Mouse (Mus musculus): ENCODE data around the gene Dot1l. TPM values are rescaled to one million over a fixed set of nuclear protein-coding genes. Genes with fewer than 3 reads are reported as not detected.

Dot1l gene
- total RNA-seq, 2 experiments from 2014 or later = 39.9 to 60.6 TPM

DNA sequence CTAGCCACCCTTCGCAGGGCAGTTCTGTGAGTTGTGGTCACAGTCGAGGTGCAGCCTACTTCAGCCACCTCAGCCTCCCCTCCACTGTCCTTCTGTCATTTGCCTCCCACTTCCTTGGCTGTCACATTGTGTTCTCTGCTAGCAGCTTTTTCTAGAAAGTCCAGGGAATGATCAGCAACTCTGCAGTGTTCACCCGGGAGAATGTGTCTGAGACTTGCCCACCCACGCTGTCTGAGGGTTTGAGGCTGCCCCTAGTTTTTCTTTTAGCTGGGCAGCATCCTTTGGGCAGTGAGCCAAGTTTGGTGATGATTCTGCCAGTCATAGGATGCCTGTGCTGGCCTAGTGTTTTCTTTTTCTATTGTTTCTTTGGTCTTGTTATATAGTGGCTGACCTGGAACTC, 2.0 kb downstream of the Dot1l start:
- no peak for DNase-seq (ENCODE audit: extremely low spot score in 1 of 2, low spot score in 1 of 2)

DNA sequence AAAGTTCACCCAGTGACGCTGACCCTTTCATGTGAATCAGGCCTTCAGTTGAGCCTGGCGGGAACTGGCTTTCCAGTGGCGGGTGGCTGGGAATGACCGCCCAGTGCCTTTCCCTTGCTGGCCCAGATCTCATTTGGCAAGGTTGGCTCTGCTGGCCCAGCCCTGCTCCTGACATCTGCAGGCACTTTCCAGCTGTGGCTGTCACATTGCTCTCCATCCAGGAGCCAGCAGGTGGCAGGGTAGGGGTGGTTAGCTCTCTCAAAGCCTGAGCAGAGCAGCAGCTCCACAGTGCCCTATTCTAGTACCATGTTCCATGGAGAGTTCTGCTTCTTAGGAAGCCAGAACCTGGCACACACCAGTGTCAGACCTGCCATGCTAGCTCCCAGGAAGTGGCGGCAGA, 2.7 kb downstream of the Dot1l start:
- peak in 1 of 2 experiments; percentile 39 for DNase-seq (ENCODE audit: extremely low spot score in 1 of 2, low spot score in 1 of 2)

- DNase-seq (ENCODE audit: extremely low spot score in 1 of 2, low spot score in 1 of 2) = no peak
These were observed 3.6 kb downstream of the Dot1l start for GRCm38 (mm10) chr10:80758651-80759050.

DNA sequence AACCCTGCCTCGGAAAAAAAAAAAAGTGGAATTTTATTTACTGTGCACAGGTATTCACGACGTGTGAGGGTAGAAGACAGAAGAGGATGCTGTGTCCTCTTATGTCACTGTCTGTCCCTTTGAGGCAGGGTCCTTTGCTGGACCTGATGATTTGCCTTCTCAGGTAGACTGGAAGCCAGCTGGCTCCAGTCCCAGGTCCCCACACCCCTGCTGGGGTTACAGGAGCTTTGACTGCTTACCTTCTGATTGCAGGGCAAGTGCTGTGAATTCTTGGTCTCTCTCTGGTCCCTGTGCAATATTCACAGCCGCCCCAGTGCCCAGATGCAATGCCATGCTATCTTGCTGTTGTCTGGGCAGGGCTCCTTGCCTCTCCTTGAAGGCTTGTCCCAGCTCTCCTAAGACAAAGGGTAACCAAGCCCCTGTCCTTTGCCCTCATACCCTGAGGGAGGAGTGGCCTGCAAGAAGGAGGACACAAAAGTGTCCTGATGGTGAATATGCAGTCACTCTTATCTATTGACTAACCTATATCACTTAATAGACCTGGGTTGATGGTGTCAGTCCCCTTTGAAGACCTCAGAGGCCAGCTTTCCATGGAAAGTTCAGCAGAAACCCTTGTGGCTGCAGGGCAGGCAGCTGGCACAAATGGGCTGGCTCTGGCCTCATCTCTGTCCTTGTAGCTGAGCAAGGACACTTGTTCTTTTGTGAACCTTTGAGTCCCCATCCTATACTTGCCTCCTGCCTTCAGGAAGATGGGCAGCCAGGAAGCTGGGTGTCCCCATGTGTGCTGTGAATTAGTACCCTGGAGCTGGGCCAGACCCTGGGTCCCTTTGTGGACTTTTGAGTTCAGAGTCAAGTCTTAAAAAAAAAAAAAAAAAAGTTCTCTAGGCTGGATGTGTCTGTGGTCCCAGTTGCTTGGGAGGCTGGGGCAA, 5.9 kb downstream of the Dot1l start:
- no peak for DNase-seq (ENCODE audit: extremely low spot score in 1 of 2, low spot score in 1 of 2)

- no peak for DNase-seq (ENCODE audit: extremely low spot score in 1 of 2, low spot score in 1 of 2)
These were observed 6.8 kb downstream of the Dot1l start for GRCm38 (mm10) chr10:80761821-80762220.

DNA sequence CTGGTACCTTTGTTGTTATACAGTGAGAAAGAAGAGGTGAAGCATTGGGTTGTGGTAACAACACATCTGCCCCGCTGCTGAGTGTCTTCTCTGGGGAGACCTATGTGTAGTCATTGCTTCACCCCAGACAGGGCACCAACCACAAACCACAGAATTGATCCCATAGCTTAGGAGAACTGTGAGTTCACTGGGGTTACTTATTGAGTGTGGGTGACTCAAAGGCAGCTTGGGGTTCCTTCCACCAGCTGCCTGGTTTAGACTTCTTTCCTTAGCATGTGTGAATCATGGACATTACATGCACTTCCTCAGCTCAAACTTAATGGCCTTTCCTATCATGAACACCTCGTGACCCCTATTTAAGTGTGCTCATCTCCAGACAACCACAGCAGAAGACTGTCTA, 8.5 kb downstream of the Dot1l start:
- no peak for DNase-seq (ENCODE audit: extremely low spot score in 1 of 2, low spot score in 1 of 2)

DNA sequence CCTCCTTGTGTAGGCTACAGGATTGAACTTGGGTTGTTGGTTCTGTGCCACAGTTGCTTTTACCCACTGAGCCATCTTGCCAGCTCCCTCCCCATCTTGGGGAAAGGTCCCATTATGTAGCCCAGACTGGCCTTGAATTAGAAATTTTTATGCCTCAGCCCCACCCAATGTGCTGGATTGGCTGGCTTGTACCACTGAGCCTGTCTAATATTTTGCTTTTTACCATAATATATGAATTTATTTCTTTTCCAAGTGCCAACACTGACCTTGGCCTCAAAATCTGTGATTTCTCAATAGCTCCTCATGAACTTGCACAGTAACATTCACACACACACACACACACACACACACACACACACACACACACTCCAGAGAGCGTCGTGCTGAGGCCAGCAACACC, 10.7 kb downstream of the Dot1l start:
- no peak for DNase-seq (ENCODE audit: extremely low spot score in 1 of 2, low spot score in 1 of 2)

GRCm38 (mm10) chr10:80766161-80766815, 11.3 kb downstream of the Dot1l start:
- DNase-seq (ENCODE audit: extremely low spot score in 1 of 2, low spot score in 1 of 2) = no peak

DNA sequence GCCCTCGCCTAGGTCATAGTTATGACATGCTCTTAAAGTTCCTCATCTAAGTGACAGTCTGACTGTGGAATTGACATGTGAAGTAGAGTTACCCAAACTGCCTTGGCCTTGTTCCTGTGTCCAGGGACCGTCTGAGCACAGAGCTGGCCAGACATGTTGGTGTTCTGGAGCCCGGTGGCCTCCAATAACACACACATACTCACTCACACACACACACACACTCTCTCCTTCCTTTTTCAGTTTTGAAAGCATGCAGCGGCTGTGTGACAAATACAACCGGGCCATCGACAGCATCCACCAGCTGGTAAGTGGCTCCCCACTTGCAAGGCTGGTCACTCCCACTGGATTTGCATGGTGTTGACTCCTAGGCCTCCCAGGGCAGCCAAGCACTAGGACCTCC, 13.4 kb downstream of the Dot1l start:
- no peak for DNase-seq (ENCODE audit: extremely low spot score in 1 of 2, low spot score in 1 of 2)

- DNase-seq (ENCODE audit: extremely low spot score in 1 of 2, low spot score in 1 of 2) = no peak
These were observed 18.8 kb downstream of the Dot1l start for GRCm38 (mm10) chr10:80773816-80774215.

DNA sequence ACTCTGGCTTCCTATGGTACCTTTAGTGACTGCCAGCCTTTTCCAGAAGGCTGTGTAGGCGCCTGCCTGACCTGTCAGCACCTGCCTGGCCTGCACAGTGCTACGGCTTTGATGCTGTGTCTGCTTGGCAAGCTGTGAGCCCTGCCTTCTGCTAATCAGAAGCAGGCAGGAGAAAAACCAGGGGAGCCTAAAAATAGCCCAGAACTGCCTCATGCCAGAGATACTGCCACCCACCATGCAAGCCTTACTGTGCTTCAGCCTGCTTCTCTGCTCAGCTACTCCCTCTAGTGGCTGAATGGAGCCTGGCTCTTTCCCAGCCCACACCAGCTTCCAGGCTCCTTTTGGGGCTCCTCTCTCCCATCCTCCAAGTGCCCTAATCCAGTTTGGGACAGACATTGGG, 19.5 kb downstream of the Dot1l start:
- peak; percentile 75 to 90 for DNase-seq (ENCODE audit: extremely low spot score in 1 of 2, low spot score in 1 of 2)

- DNase-seq (ENCODE audit: extremely low spot score in 1 of 2, low spot score in 1 of 2) = no peak
These were observed 20.0 kb downstream of the Dot1l start for GRCm38 (mm10) chr10:80774981-80775380.

DNA sequence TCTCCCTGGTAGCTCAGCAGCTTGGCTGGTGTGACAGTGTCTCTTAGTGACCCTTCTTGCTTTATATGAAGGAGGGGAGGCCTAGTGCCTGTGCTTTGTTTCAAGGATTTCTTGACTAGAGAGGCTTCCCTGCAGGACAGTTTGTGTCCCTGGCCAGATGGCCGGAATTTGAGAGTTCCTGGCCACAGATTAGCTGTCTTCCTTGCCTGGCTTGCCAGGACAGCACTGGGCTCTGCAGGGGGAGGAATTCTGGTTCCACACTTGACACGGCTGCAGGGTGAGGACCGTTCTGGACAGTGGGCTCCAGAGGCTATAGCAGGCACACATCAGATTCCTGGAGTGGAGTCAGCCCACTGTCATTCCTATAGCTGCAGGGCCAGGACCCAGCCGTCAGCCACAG, 20.7 kb downstream of the Dot1l start:
- no peak for DNase-seq (ENCODE audit: extremely low spot score in 1 of 2, low spot score in 1 of 2)

GRCm38 (mm10) chr10:80776358-80776869, 21.4 kb downstream of the Dot1l start:
- no peak for DNase-seq (ENCODE audit: extremely low spot score in 1 of 2, low spot score in 1 of 2)

DNA sequence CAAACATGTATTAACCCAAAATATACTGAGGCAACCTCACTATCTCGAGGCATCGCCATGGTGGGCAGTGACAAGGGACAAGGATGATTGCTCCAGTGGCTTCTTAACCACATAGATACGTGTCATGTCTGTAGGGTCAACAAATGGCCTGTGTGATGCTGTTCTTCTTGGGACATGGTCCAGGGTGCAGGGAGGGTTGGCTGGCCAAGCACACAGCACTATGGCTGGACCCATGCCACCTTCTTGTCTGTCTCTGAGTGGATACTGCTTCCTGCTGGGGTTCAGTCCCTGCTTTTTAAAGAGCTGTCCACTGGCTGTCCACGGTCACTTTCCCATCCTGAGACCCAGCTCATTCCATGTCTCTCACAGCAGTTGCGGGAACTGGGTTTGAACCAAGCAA, 22.1 kb downstream of the Dot1l start:
- DNase-seq (ENCODE audit: extremely low spot score in 1 of 2, low spot score in 1 of 2) = no peak

GRCm38 (mm10) chr10:80779565-80779964, 24.6 kb downstream of the Dot1l start:
- no peak for DNase-seq (ENCODE audit: extremely low spot score in 1 of 2, low spot score in 1 of 2)

GRCm38 (mm10) chr10:80784302-80784701, 29.3 kb downstream of the Dot1l start:
- no peak for DNase-seq (ENCODE audit: extremely low spot score in 1 of 2, low spot score in 1 of 2)

DNA sequence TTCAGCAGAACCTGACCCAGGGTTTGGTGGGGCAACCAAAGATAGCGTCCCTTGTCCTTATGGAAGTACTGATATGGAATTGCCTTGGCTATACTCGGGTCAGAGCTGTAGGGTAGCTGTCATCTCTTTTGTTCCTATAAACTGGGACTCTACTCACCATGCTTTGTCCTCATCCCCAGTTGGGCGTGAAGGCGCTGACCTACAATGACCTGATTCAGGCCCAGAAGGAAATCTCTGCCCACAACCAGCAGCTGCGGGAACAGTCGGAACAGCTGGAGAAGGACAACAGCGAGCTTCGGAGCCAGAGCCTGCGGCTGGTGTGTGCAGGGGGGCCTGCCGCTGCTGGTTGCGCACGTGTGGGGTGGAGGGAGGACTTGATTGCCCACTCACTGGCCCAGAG, 29.9 kb downstream of the Dot1l start:
- no peak for DNase-seq (ENCODE audit: extremely low spot score in 1 of 2, low spot score in 1 of 2)

DNA sequence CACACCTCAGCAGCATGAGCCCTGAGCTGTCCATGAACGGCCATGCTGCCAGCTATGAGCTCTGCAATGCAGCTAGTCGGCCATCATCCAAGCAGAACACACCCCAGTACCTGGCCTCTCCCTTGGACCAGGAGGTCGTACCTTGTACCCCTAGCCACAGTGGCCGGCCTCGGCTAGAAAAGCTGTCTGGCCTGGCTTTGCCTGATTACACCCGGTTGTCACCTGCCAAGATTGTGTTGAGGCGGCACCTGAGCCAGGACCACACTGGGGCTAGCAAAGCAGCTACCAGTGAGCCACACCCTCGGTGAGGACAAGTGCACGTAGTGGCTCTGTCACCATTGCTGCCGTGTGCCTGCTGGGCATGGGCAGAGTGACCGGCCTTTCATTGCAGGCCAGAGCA, 31.0 kb downstream of the Dot1l start:
- DNase-seq (ENCODE audit: extremely low spot score in 1 of 2, low spot score in 1 of 2) = no peak

GRCm38 (mm10) chr10:80787517-80787916, 32.5 kb downstream of the Dot1l start:
- no peak for DNase-seq (ENCODE audit: extremely low spot score in 1 of 2, low spot score in 1 of 2)

GRCm38 (mm10) chr10:80790761-80791404, 35.9 kb downstream of the Dot1l start:
- no peak for DNase-seq (ENCODE audit: extremely low spot score in 1 of 2, low spot score in 1 of 2)

All from layer of hippocampus, postnatal 25 days (tissue).